Mouse (Mus musculus): ENCODE data around the gene Gpr160.
"Not testable (repeated sequence)": the region's sequence is repeated elsewhere in the genome, so short reads cannot be mapped to it uniquely, and the experiment has no call there.

- TF ChIP-seq CTCF (IDR thresholded peaks at IDR 0.05; ENCODE audit: control insufficient read depth, insufficient read depth, low read length); POLR2A (IDR thresholded peaks at IDR 0.05; ENCODE audit: borderline replicate concordance, control insufficient read depth, low read depth, low read length): not testable (repeated sequence)
Observed at GRCm38 (mm10) chr3:30859599-30859998, 3.8 kb downstream of the Gpr160 start.
